Mouse (Mus musculus) heart, adult 2 months (tissue): ENCODE measurements around the gene Son. TPM values are rescaled to one million over a fixed set of nuclear protein-coding genes. Genes with fewer than 3 reads are reported as not detected.
A peak's percentile ranks its signal among the peaks of the same experiment; 100 is the strongest.

Experiments used
- DNase-seq, 2 experiments: peaks; one replicate each; pipeline ENCODE4 v3.0.0; 2021
- H3K27ac ChIP-seq: fragments of 200-600 bp; 2 replicates; pipeline ENCODE4 v1.8.1; 2022
- H3K27me3 ChIP-seq: fragments of 200-500 bp; 2 replicates; pipeline ENCODE4 v1.6.1; 2012; ENCODE audit warnings: mild to moderate bottlenecking, low read length, inconsistent platforms, mixed read lengths; ENCODE audit not compliant: control insufficient read depth, insufficient read depth
- H3K36me3 ChIP-seq: fragments of 200-500 bp; 2 replicates; pipeline ENCODE4 v1.6.1; 2012; ENCODE audit warnings: low read length, inconsistent platforms; ENCODE audit not compliant: control insufficient read depth, insufficient read depth
- H3K4me1 ChIP-seq: fragments of 200-500 bp; 2 replicates; pipeline ENCODE4 v1.6.1; 2011; ENCODE audit warnings: low read length; ENCODE audit not compliant: control insufficient read depth, insufficient read depth
- H3K4me3 ChIP-seq: fragments of 200-600 bp; 2 replicates; pipeline ENCODE4 v1.8.1; 2022
- H3K79me2 ChIP-seq: fragments of 200-500 bp; replicated peaks from 2 replicates; pipeline ENCODE4 v1.6.1; 2012; ENCODE audit warnings: mild to moderate bottlenecking, inconsistent platforms, low read length, moderate library complexity, mixed read lengths; ENCODE audit not compliant: control insufficient read depth, insufficient read depth
- H3K9ac ChIP-seq: fragments of 200-500 bp; 2 replicates; pipeline ENCODE4 v1.6.1; 2012; ENCODE audit warnings: low read depth, mild to moderate bottlenecking, control low read depth, inconsistent platforms, low read length, mixed read lengths
- CTCF ChIP-seq: fragments of 200-600 bp; IDR thresholded peaks from 2 replicates; pipeline ENCODE4 v1.8.1; 2022; ENCODE audit warnings: antibody characterized with exemption, mild to moderate bottlenecking, moderate library complexity
- EP300 ChIP-seq: fragments of 200-500 bp; IDR thresholded peaks from 2 replicates; pipeline ENCODE4 v1.6.1; 2011; ENCODE audit warnings: low read depth, low read length, control low read depth; ENCODE audit not compliant: insufficient read depth
- POLR2A ChIP-seq: fragments of 200-500 bp; IDR thresholded peaks from 2 replicates; pipeline ENCODE4 v1.6.1; 2011; ENCODE audit warnings: mild to moderate bottlenecking, low read depth, low read length, control low read depth; ENCODE audit not compliant: insufficient read depth
- WGBS: fragments of 180-500 bp; shearing (Covaris S2); methylation state at CpG from one replicate; pipeline ENCODE4 v1.1.7; 2018; 5-methylcytosine and 5-hydroxymethylcytosine counted together
- intact Hi-C: fragments of 180-260 bp; cut with DNase I; formaldehyde crosslinking; loops from one replicate; pipeline ENCODE4 v1.15.1; 2025
- polyA plus RNA-seq: library from polyadenylated mRNA; depleted of rRNA; stranded (reverse); fragments of >200 nt; gene quantifications from 2 replicates; pipeline ENCODE4 v1.2.3, GENCODE M21; 2012
- total RNA-seq, 2 experiments: library from RNA; stranded (reverse); gene quantifications; 2 replicates each; pipeline ENCODE4 v1.2.3; 2021

Gene Son
- total and polyA plus RNA-seq, 3 experiments = 111 to 135 (median 134) TPM

DNA sequence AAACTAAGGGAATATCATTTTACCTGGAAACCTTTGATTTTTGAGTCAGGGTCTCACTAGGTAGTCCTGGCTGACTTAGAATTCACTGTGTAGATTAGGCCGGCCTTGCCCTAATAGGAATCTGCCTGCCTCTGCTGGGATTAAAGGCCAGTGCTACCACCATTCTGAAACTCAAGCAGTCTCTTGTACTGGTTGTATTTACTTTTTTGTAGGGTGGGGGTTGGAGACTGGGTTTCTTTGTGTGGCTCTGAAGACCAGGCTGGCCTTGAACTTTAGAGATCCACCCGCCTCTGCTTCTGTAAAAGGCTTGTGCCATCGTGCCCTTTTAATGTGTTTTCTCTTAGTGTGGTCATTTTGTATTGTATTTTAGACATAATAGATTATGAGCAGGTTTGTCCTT lies 1.9 kb downstream of the Son start:
- intact Hi-C loops = loop anchor here (5.0 to 10.0 kb wide), 3 partner anchors 38 to 284 kb away; partner anchors contain the start of genes Donson and Tmem50b
- 16% methylated on average over 3 of the region's 3 CpGs for WGBS
- Histone ChIP-seq H3K4me3 (peak overlapping the region; percentile 75), H3K4me1 (peaks cover 8% of the 10 kb centered on the region), H3K9ac (no peak overlapping the region), H3K27me3 (no peaks in the 10 kb centered on the region), H3K27ac (no peak overlapping the region), H3K36me3 (peaks cover 25% of the 10 kb centered on the region), H3K79me2 (peaks cover 9% of the 10 kb centered on the region)
- DNase-seq = no peak
- TF ChIP-seq CTCF (no peak), EP300 (no peak), POLR2A (no peak)

DNA sequence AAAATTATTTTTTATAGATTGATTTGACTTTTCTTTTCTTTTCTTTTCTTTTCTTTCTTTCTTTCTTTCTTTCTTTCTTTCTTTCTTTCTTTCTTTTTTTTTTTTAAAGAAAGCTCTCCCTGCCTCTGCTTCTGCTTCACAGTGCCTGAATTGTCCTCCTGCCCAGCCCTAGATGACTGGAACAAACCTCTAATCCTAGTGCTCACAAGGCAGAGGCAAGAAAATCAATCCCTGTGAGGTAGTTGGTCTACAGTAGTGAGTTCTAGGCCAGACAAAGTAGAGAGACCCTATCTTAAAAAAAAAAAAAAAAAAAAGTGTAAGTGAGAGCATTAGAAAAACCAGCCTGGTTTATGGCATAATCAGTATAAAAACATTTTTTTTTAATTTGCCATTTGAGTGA lies 2.5 kb downstream of the Son start:
- peaks cover 9% of the 10 kb centered on the region for H3K79me2 ChIP-seq
- intact Hi-C loops = loop anchor here (5.0 to 10.0 kb wide), 3 partner anchors 38 to 285 kb away; partner anchors contain the start of genes Donson and Tmem50b
- H3K9ac ChIP-seq = no peak overlapping the region
- H3K27ac ChIP-seq = no peak overlapping the region
- no peaks in the 10 kb centered on the region for H3K27me3 ChIP-seq
- TF ChIP-seq POLR2A (no peak), EP300 (no peak), CTCF (no peak)
- no peak for DNase-seq
- H3K4me1 ChIP-seq = peaks cover 8% of the 10 kb centered on the region
- H3K4me3 ChIP-seq = peak overlapping the region; percentile 75; the same call in 1 of the 2 replicates
- H3K36me3 ChIP-seq = peaks cover 25% of the 10 kb centered on the region

DNA sequence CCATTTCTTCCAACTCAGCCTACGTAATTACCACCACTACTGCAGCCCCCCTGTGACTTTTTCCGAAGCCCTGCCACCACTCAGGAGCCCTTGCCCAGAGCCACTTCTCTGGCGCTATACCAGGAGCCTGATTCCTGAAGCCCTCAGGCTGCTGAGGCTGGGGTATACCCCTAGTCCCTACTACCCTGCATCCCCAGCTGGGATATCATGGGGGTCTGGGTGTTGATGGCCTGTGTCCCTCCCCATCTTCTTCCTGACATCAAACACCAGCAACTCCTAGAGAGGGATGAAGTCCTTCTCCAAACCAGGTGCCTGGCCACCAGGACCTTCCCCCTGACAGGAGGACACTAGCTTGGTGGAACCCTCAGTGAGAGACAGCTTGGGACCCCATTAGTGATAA lies 4.9 kb downstream of the Son start:
- peaks cover 6% of the 10 kb centered on the region for H3K4me1 ChIP-seq
- intact Hi-C loops = no loop called here
- DNase-seq = no peak
- TF ChIP-seq POLR2A (no peak), EP300 (no peak)
- no peak overlapping the region for H3K27ac ChIP-seq
- H3K9ac ChIP-seq = no peak overlapping the region
- H3K4me3 ChIP-seq = no peak overlapping the region
- H3K36me3 ChIP-seq = peaks cover 25% of the 10 kb centered on the region
- 61% methylated on average over 3 of the region's 3 CpGs for WGBS
- peaks cover 17% of the 10 kb centered on the region for H3K79me2 ChIP-seq
- no peaks in the 10 kb centered on the region for H3K27me3 ChIP-seq

DNA sequence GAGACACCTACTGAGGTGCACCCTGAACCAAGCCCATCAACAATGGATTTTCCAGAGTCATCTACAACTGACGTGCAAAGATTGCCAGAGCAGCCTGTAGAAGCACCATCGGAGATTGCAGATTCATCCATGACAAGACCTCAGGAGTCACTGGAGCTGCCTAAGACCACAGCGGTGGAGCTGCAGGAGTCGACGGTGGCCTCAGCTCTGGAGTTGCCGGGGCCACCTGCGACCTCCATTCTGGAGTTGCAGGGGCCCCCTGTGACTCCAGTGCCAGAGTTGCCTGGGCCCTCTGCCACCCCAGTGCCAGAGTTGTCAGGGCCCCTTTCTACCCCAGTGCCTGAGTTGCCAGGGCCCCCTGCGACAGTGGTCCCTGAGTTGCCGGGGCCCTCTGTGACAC lies 8.0 kb downstream of the Son start:
- Histone ChIP-seq H3K27ac (no peak overlapping the region), H3K9ac (no peak overlapping the region), H3K4me1 (peaks cover 6% of the 10 kb centered on the region), H3K27me3 (no peaks in the 10 kb centered on the region), H3K36me3 (peaks cover 43% of the 10 kb centered on the region), H3K79me2 (peaks cover 20% of the 10 kb centered on the region), H3K4me3 (no peak overlapping the region)
- TF ChIP-seq CTCF = no peak
- no peak for TF ChIP-seq EP300
- TF ChIP-seq POLR2A = no peak
- intact Hi-C loops = no loop called here
- WGBS = 93% methylated on average over 9 of the region's 9 CpGs
- DNase-seq = no peak

DNA sequence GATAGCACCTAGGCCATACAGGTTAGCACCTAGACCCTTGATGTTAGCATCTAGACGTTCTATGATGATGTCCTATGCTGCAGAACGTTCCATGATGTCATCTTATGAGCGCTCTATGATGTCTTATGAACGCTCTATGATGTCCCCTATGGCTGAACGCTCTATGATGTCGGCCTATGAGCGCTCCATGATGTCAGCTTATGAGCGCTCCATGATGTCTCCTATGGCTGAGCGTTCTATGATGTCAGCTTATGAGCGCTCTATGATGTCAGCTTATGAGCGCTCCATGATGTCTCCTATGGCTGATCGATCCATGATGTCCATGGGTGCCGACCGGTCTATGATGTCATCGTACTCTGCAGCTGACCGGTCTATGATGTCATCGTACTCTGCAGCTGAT lies 10.0 kb downstream of the Son start:
- Histone ChIP-seq H3K27me3 (no peaks in the 10 kb centered on the region), H3K4me1 (peaks cover 9% of the 10 kb centered on the region), H3K4me3 (no peak overlapping the region), H3K27ac (no peak overlapping the region), H3K36me3 (peaks cover 51% of the 10 kb centered on the region), H3K79me2 (peaks cover 16% of the 10 kb centered on the region), H3K9ac (no peak overlapping the region)
- TF ChIP-seq EP300 = no peak
- TF ChIP-seq POLR2A = no peak
- TF ChIP-seq CTCF = no peak
- DNase-seq = no peak
- WGBS = 97% methylated on average over 17 of the region's 17 CpGs
- intact Hi-C loops = no loop called here

DNA sequence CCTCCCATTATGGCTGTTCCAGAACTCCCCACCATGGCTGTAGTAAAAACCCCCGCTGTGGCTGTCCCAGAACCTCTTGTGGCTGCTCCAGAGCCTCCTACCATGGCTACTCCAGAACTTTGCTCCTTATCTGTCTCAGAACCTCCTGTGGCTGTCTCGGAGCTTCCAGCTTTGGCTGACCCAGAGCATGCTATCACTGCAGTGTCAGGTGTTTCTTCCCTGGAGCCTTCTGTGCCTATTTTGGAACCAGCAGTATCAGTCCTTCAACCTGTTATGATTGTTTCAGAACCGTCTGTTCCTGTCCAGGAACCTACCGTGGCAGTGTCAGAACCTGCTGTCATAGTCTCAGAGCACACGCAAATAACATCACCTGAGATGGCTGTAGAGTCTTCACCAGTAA lies 11.2 kb downstream of the Son start:
- Histone ChIP-seq H3K4me3 (no peak overlapping the region), H3K27me3 (no peaks in the 10 kb centered on the region), H3K36me3 (peaks cover 55% of the 10 kb centered on the region), H3K4me1 (peaks cover 11% of the 10 kb centered on the region), H3K79me2 (peaks cover 14% of the 10 kb centered on the region), H3K27ac (no peak overlapping the region), H3K9ac (no peak overlapping the region)
- intact Hi-C loops = no loop called here
- TF ChIP-seq EP300 = no peak
- TF ChIP-seq POLR2A = no peak
- TF ChIP-seq CTCF = no peak
- no peak for DNase-seq
- 59% methylated on average over 5 of the region's 5 CpGs for WGBS
